Mouse (Mus musculus) kidney, postnatal 25 days (tissue): ENCODE measurements at regions not wholly inside any gene's neighbourhood (a gene's known extent, or its start where the extent isn't known, plus 50 kb on each side); places are given as distances from the start of the nearest gene placed in this dataset.

Experiments
- DNase-seq, 2 experiments: peaks; one replicate each; pipeline ENCODE4 v3.0.0; 2021; ENCODE audit warnings: mixed read lengths in 2 of 2

DNA sequence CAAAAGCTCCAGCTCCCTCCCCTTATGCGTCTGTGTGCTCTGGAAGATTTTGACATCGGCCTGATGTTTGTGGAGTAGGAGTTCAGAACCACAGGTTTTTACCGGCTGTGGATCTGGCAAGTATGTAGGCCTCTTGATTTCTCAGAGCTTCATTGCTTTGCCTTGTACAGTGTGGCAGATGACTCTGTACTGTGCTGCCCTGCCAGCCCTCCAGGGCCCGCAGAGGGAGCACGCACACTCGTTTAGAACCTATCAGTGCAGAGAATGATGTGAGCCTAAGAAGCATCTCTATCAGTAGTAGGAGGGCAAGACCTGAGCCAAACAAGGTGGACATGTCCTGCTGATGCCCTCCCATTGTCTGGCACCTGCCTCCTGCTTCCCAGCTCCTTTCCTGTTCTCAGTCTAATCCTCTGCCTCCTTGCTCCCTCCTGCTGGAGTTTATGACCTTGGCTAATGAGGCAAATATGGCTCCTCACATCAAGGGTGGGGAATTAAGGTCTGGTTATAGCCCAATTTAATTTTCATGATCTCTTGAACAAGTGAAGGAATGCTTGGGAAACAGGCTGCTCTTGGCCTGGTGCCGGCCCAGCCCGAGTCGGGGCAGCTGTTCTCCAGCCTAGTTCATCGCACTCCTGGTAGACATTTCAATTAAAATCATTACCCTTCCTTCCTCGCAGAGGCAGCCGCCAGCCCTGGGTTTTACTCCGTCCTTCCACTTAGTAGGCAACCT is 344.5 kb downstream of the Tmem38b start:
- no peak for DNase-seq

DNA sequence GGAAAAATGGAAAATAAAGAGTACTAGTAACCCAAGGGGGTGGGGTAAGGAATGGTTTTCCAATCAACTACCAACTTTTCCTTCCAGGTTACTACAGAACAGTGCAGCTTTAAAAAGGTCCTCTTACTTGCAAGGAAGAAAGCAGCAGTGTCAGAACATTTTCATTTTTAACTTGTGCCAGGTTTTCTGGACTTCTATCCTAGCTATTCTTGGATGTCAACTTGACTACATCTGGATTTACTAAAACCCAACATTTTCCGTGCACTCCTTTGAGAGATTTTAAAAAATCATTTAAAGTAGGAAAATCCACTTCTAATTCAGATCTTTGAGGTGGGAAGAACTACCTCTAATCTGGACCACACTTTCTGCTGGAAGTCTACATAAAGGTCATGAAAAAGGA is 358.4 kb downstream of the Tmem38b start:
- no peak for DNase-seq

DNA sequence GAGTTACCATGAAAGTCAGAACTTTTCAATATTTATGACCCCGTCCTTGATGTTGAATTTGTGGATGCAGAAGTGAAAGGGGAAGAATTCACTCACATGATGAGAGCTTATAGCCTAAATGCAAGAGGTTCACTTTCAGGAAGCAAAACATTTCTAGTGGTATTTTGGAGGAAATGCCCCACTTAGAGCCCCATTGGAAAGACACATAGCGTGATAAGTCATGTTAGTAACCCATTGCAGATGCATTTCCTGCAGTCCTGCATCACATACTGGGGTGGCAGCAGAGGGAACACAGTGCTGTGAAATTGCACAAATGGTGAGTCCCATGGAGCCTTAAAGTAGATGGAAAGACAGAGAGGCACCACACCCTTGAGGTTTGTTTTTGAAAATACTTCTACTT is 369.9 kb downstream of the Tmem38b start:
- no peak for DNase-seq

GRCm38 (mm10) chr4:54202440-54202839 is 376.6 kb downstream of the Tmem38b start:
- DNase-seq: no peak

DNA sequence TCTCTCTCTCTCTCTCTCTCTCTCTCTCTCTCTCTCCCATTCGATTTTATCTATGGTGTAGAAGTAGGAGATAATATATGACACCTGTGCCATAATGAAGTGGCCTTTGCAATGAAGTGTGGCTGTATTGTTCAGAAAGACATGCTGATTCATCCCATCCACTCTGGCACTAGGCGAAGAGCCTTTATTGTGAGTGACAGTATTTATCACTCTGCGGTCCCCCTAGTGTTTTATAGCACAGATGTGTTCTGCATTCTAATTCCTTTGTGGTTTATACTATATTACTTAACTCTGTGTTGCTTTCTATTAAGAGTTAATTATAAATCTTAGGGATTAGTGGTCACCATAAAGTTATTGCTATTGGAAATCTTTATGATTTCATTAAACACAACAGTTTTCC is 398.7 kb downstream of the Tmem38b start:
- DNase-seq: no peak
